Mouse (Mus musculus) adrenal gland, adult 8-10 months (tissue): ENCODE results near the gene Prss12. TPM values are rescaled to one million over a fixed set of nuclear protein-coding genes. Genes with fewer than 3 reads are reported as not detected.

ENCODE experiments used
- DNase-seq: peaks from one replicate; pipeline ENCODE4 v3.0.0; 2022
- total RNA-seq, 4 experiments: library from RNA; stranded (reverse); gene quantifications; 2 replicates each; pipeline ENCODE4 v1.2.4; 2022

The Prss12 gene
- total RNA-seq, 4 experiments from 2014 or later = 1.8 to 2.5 (median 2.0) TPM

DNA sequence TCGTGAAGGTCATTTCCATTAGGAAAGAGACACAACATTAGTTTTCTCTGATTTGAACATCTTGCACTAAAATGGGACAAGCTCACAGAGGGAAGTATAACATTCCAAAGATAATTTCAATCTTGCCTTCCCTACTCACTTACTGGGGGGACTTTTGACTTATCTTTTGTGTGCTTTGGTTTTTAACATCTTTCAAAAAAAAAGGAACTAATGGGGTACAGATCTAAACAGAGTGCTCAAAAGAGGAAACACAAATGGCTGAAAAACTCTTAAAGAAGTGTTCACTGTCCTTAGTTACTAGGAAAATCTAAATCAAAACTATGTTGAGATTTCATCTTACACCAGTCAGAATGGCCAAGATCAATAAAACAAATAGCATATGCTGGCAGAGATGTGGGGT is 90.6 kb downstream of the Prss12 start:
- no peak for DNase-seq

DNA sequence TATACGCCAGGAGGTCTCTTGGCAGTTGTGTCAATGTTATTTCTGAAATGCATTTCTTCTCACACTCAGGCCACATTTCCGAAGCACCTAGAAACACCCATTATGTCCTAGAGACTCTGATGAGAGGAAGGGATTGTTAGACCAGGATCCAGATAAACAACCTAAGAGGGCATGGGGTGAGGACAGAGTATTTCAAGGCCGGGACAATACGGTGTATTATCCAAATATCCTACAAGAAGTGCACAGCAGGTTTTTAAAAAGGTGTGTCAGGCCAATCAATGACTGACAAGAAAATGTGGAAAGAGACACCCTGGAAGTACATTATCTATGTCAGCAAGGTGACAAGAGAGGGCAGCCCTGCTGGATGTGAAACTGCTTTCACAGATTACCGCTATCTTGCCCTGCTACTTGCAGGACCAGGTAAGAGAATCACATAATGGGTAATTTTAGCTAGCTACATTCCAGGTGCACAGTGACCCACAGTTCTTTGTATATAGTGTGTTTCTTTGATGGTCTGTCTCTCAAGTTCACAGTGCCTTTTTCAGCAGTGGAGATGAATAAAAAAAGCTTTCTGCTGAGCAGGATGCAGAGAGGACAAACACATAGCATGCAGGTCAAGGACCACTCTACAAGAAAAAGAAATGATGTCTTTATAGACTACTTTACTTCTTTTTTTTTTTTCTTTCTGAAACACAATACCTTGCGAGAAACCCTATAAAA is 97.0 kb downstream of the Prss12 start:
- DNase-seq = no peak

DNA sequence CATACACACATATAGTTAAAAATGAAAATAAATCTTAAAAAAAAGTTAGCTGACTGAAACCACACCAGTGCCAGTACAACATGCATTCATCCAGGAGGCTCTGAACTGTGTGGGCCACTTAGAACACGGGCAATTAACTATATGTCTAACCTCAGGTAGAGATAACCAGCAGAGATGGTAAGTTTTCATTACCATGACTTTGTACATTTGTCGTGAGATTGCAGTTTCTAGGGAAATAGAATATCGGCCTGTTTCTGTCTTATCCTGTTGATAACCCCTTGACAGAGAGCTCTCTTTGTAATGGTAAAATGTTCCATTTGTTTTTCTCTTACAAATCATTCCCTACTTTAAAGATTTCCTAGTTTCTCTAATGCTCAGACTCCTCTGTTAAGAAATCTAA is 103.8 kb downstream of the Prss12 start:
- no peak for DNase-seq

DNA sequence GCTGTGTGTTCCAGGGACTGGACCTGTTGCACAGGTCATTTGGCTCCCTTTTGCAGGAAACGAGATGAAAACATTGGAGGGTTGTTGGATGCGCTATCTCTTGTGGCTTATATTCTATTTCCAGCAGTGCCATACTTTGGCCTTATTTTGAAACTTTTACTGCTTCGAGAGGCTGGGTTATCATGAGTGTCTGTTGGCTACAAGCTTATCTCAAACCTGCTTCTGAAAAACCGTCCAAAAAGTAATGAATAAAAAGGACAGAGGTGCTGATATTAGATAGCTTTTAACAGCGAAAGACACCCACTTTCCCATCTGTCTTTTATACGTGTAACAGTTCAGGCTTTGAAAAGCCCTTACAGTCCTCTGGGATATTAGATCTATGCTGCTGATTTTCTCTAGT is 107.2 kb downstream of the Prss12 start:
- DNase-seq = no peak

DNA sequence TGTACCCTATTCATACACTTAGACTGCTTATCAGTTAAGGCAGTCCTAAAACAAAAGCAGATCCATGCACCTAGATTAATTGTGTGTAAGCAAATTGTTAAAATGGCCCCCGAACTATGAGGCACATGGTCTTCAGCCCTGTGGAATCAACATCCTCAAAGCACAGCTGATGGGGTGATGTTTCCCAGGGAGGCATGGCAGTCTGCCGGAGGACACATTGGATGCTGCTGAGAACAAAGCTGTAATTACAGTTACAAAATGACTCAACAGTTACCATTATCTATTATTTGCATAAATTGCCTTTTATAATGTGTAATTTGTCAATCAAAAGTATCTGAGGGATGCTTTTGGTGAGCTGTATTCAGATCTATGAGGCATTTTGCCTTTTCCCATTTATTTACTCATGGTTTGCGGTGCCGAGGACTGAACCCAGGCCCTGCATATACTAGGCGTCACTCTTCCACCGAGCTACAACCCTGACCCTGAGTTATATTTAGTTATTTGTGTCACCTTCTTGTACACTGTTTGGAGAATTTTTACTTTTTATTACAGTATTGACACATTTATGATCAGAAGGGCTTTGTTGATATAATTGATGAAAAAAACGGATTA is 108.6 kb downstream of the Prss12 start:
- no peak for DNase-seq

Other genes with a start within 250 kb of the Prss12 start
- gene Synpo2, start 210.8 kb upstream of the Prss12 start, total RNA-seq = 10 to 100 TPM; 13.8 to 31.8 (median 20.3) TPM
- gene Sec24d, start 179.5 kb upstream of the Prss12 start, total RNA-seq = 100 to 1,000 TPM in 2 of 4 experiments, 10 to 100 TPM in 2; 70.8 to 195 (median 124) TPM
- gene Mettl14, start 60.8 kb upstream of the Prss12 start, total RNA-seq = 10 to 100 TPM; 20.0 to 23.3 (median 22.1) TPM
- gene Ndst3, start 243.9 kb downstream of the Prss12 start, total RNA-seq = 1 to 10 TPM in 1 of 4 experiments, under 1 TPM in 3; 0.44 to 1.4 (median 0.73) TPM